Mouse (Mus musculus) small intestine, adult 2 months (tissue): Measurements from ENCODE around the gene Klhl35. TPM values are rescaled to one million over a fixed set of nuclear protein-coding genes. Genes with fewer than 3 reads are reported as not detected.

Experiments used
- H3K27ac ChIP-seq: fragments of 200-500 bp; 2 replicates; pipeline ENCODE4 v1.5.1; 2012; ENCODE audit warnings: low read depth, low read length, control low read depth, inconsistent platforms; ENCODE audit not compliant: insufficient read depth
- H3K27me3 ChIP-seq: fragments of 200-500 bp; 2 replicates; pipeline ENCODE4 v1.6.1; 2012; ENCODE audit warnings: mild to moderate bottlenecking, moderate library complexity, low read length, inconsistent platforms; ENCODE audit not compliant: control insufficient read depth, insufficient read depth
- H3K36me3 ChIP-seq: fragments of 200-500 bp; 2 replicates; pipeline ENCODE4 v1.6.1; 2012; ENCODE audit warnings: mild to moderate bottlenecking, low read length, control low read depth, inconsistent platforms; ENCODE audit not compliant: control insufficient read depth, insufficient read depth
- H3K4me1 ChIP-seq: fragments of 200-500 bp; 2 replicates; pipeline ENCODE4 v1.6.1; 2012; ENCODE audit warnings: low read length, inconsistent platforms, mixed read lengths; ENCODE audit not compliant: control insufficient read depth, insufficient read depth, insufficient read length
- H3K4me3 ChIP-seq: fragments of 200-500 bp; 2 replicates; pipeline ENCODE4 v1.5.1; 2012; ENCODE audit warnings: low read depth, mild to moderate bottlenecking, control low read depth, inconsistent platforms, low read length, moderate library complexity
- CTCF ChIP-seq: fragments of 200-500 bp; IDR thresholded peaks from 2 replicates; pipeline ENCODE4 v1.5.1; 2012; ENCODE audit warnings: low read depth, mild to moderate bottlenecking, control low read depth, inconsistent platforms, low read length, moderate library complexity, mixed read lengths; ENCODE audit not compliant: insufficient replicate concordance, insufficient read length; ENCODE audit errors: extremely low read depth
- POLR2A ChIP-seq: fragments of 200-500 bp; IDR thresholded peaks from 2 replicates; pipeline ENCODE4 v1.6.1; 2012; ENCODE audit warnings: low read depth, mild to moderate bottlenecking, control low read depth, inconsistent platforms, low read length, moderate library complexity
- WGBS: fragments of 180-500 bp; shearing (Covaris S2); methylation state at CpG from one replicate; pipeline ENCODE4 v1.1.7; 2018; 5-methylcytosine and 5-hydroxymethylcytosine counted together
- polyA plus RNA-seq: library from polyadenylated mRNA; depleted of rRNA; stranded (reverse); fragments of >200 nt; gene quantifications from 2 replicates; pipeline ENCODE4 v1.2.3, GENCODE M21; 2012; rRNA removed

Gene Klhl35
- polyA plus RNA-seq, 1 experiment = 0.27 TPM

GRCm38 (mm10) chr7:99510087-99510501 is 44.3 kb downstream of the Klhl35 start:
- Histone ChIP-seq H3K36me3 (no peaks in the 10 kb centered on the region), H3K27me3 (no peaks in the 10 kb centered on the region), H3K27ac (no peak overlapping the region), H3K4me1 (peaks cover 6% of the 10 kb centered on the region; the same call in 1 of the 2 replicates), H3K4me3 (no peak overlapping the region)
- TF ChIP-seq CTCF = no peak
- TF ChIP-seq POLR2A = no peak
- 10% methylated on average over 8 of the region's 8 CpGs for WGBS

GRCm38 (mm10) chr7:99516092-99516813 is 50.4 kb downstream of the Klhl35 start:
- H3K36me3 ChIP-seq = no peaks in the 10 kb centered on the region
- no peak overlapping the region for H3K27ac ChIP-seq
- H3K4me3 ChIP-seq = no peak overlapping the region
- H3K27me3 ChIP-seq = no peaks in the 10 kb centered on the region
- 71% methylated on average over 9 of the region's 9 CpGs for WGBS
- TF ChIP-seq POLR2A (no peak), CTCF (no peak)
- peaks cover 10% of the 10 kb centered on the region; the same call in 1 of the 2 replicates for H3K4me1 ChIP-seq

- WGBS = 44% methylated on average over 3 of the region's 3 CpGs
- H3K27me3 ChIP-seq = no peaks in the 10 kb centered on the region
Measured at GRCm38 (mm10) chr7:99516814-99517157, 51.0 kb downstream of the Klhl35 start.

GRCm38 (mm10) chr7:99518954-99519644 is 53.3 kb downstream of the Klhl35 start:
- 20% methylated on average over 4 of the region's 4 CpGs for WGBS
- no peaks in the 10 kb centered on the region for H3K27me3 ChIP-seq
- TF ChIP-seq CTCF (no peak), POLR2A (no peak)
- H3K36me3 ChIP-seq = no peaks in the 10 kb centered on the region
- H3K4me1 ChIP-seq = peaks cover 12% of the 10 kb centered on the region; the same call in 1 of the 2 replicates
- H3K27ac ChIP-seq = peak overlapping the region; percentile 74
- no peak overlapping the region for H3K4me3 ChIP-seq

More at GRCm38 (mm10) chr7:99516814-99517157, 51.0 kb downstream of the Klhl35 start:
- no peak overlapping the region for H3K4me3 ChIP-seq
- H3K4me1 ChIP-seq = peaks cover 10% of the 10 kb centered on the region; the same call in 1 of the 2 replicates
- H3K27ac ChIP-seq = no peak overlapping the region
- no peak for TF ChIP-seq CTCF
- TF ChIP-seq POLR2A = no peak
- H3K36me3 ChIP-seq = no peaks in the 10 kb centered on the region

GRCm38 (mm10) chr7:99523121-99523520 is 57.3 kb downstream of the Klhl35 start:
- H3K4me3 ChIP-seq = no peak overlapping the region
- H3K27ac ChIP-seq = no peak overlapping the region
- WGBS = 23% methylated on average over 8 of the region's 8 CpGs
- peaks cover 6% of the 10 kb centered on the region; the same call in 1 of the 2 replicates for H3K4me1 ChIP-seq
- TF ChIP-seq CTCF (no peak), POLR2A (no peak)
- no peaks in the 10 kb centered on the region for H3K27me3 ChIP-seq
- H3K36me3 ChIP-seq = no peaks in the 10 kb centered on the region

Other genes with a start within 250 kb of the Klhl35 start
- gene Mogat2, start 227.4 kb upstream of the Klhl35 start, polyA plus RNA-seq = 377 and 652 TPM in 2 replicates
- 1.1 and 1.2 TPM in 2 replicates for gene Map6, start 198.6 kb upstream of the Klhl35 start, polyA plus RNA-seq
- 87.6 and 89.7 TPM in 2 replicates for gene Serpinh1, start 112.8 kb upstream of the Klhl35 start, polyA plus RNA-seq
- 16.0 and 16.6 TPM in 2 replicates for gene Gdpd5, start 84.6 kb upstream of the Klhl35 start, polyA plus RNA-seq
- 139 and 203 TPM in 2 replicates for gene Rps3, start 17.7 kb downstream of the Klhl35 start, polyA plus RNA-seq
- gene Arrb1, start 69.5 kb downstream of the Klhl35 start, polyA plus RNA-seq = 34.3 and 66.7 TPM in 2 replicates
- gene Tpbgl, start 161.1 kb downstream of the Klhl35 start, polyA plus RNA-seq = 2.7 and 2.8 TPM in 2 replicates
- 19.3 and 28.3 TPM in 2 replicates for gene Slco2b1, start 245.3 kb downstream of the Klhl35 start, polyA plus RNA-seq